Comparison of ENCODE assay signal across 7 mouse cellular contexts in the genomic region with DNA sequence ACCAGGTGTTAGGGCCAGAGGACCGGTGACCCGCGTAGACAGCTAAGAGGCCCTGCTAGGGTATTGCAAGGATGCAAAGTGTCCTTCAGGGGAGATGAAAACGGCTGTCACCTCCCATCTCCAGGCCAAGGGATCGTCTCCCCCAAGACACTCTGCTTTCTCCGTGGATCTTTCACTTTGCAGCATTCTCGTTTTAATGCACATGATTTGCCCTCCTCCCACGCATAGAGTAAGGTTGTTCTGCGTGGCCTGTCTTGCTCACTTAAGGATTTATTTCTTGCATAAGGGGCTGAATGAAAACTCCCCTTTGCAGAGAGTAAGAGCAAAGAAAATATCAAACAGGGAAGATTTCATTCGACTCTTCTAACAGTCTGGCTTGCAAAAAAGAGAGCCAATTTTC. TPM values are rescaled to one million over a fixed set of nuclear protein-coding genes. Genes with fewer than 3 reads are reported as not detected.
DNase-seq lines count a peak whose midpoint lies in the region; ATAC-seq and TF ChIP-seq lines count a peak whose summit lies in the region.

No protein-coding gene starts in this region.

- peak overlapping the region; percentile 65 for H3K4me3 ChIP-seq in lung, embryonic 14.5 days (ENCODE audit: low read depth, low read length)
- H3K4me3 ChIP-seq in forebrain, embryonic 16.5 days (replicated peaks; ENCODE audit: low read length): peak overlapping the region; percentile 42
- no peak overlapping the region for H3K4me3 ChIP-seq in liver, embryonic 14.5 days (ENCODE audit: insufficient read depth in 1 of 2, low read depth in 2 of 2, low read length in 2 of 2)
- peak overlapping the region; percentile 87 for H3K4me3 ChIP-seq in stomach, postnatal 0 days (ENCODE audit: low read depth, low read length)

- no peak for TF ChIP-seq EP300 in liver, embryonic 14.5 days (IDR thresholded peaks at IDR 0.05; ENCODE audit: low read depth)
- TF ChIP-seq EP300 in stomach, postnatal 0 days (optimal IDR thresholded peaks at IDR 0.05): no peak

- no peak for DNase-seq in lung, embryonic 14.5 days
- DNase-seq in lung, postnatal 10 days: no peak
- DNase-seq in liver, embryonic 14.5 days (ENCODE audit: low read depth in 3 of 3, low spot score in 3 of 3): no peak
- DNase-seq in stomach, postnatal 0 days (ENCODE audit: low spot score): no peak
- DNase-seq in frontal cortex, postnatal 14 days (ENCODE audit: low spot score in 2 of 2): no peak

- ATAC-seq in lung, embryonic 14.5 days (ENCODE audit: insufficient read depth): no peak
- ATAC-seq in forebrain, embryonic 16.5 days: no peak
- ATAC-seq in liver, embryonic 14.5 days (ENCODE audit: insufficient read depth): no peak
- no peak for ATAC-seq in stomach, postnatal 0 days (ENCODE audit: low FRiP score, low TSS enrichment)
- no peak for ATAC-seq in CD4-positive, CD25-positive, alpha-beta regulatory T cell, adult 4 months

- no peaks in the 10 kb centered on the region for H3K36me3 ChIP-seq in lung, embryonic 14.5 days (ENCODE audit: insufficient read depth)
- no peaks in the 10 kb centered on the region for H3K36me3 ChIP-seq in forebrain, embryonic 16.5 days (ENCODE audit: control insufficient read depth, insufficient read depth)
- H3K36me3 ChIP-seq in liver, embryonic 14.5 days (replicated peaks; ENCODE audit: control insufficient read depth, insufficient read depth, low read depth): no peaks in the 10 kb centered on the region
- H3K36me3 ChIP-seq in stomach, postnatal 0 days (ENCODE audit: control insufficient read depth, insufficient read depth, low read length): no peaks in the 10 kb centered on the region

- TF ChIP-seq CTCF in lung, embryonic 14.5 days (IDR thresholded peaks at IDR 0.05; ENCODE audit: low read depth): no peak
- no peak for TF ChIP-seq CTCF in liver, embryonic 14.5 days (IDR thresholded peaks at IDR 0.05; ENCODE audit: low read depth)
- no peak for TF ChIP-seq CTCF in stomach, postnatal 0 days (IDR thresholded peaks at IDR 0.05; ENCODE audit: low read depth)

- H3K4me1 ChIP-seq in lung, embryonic 14.5 days (ENCODE audit: insufficient read depth): no peaks in the 10 kb centered on the region
- peaks cover 37% of the 10 kb centered on the region for H3K4me1 ChIP-seq in forebrain, embryonic 16.5 days (replicated peaks; ENCODE audit: control insufficient read depth, insufficient read depth, low read length)
- no peaks in the 10 kb centered on the region for H3K4me1 ChIP-seq in liver, embryonic 14.5 days (replicated peaks; ENCODE audit: control insufficient read depth in 2 of 2, insufficient read depth in 2 of 2, low read length in 1 of 2)
- no peaks in the 10 kb centered on the region; the same call in 1 of the 2 replicates for H3K4me1 ChIP-seq in stomach, postnatal 0 days (replicated peaks; ENCODE audit: control insufficient read depth, insufficient read depth)

- H3K9ac ChIP-seq in lung, embryonic 14.5 days: no peak overlapping the region
- no peak overlapping the region for H3K9ac ChIP-seq in forebrain, embryonic 16.5 days (replicated peaks; ENCODE audit: low read depth, low read length)
- no peak overlapping the region for H3K9ac ChIP-seq in liver, embryonic 14.5 days (replicated peaks)
- no peak overlapping the region for H3K9ac ChIP-seq in stomach, postnatal 0 days (ENCODE audit: low read length)

- peak overlapping the region; percentile 99 for H3K4me2 ChIP-seq in lung, embryonic 14.5 days
- peak overlapping the region; percentile 71 for H3K4me2 ChIP-seq in forebrain, embryonic 16.5 days (ENCODE audit: low read length)
- H3K4me2 ChIP-seq in liver, embryonic 14.5 days (ENCODE audit: low read depth): peak overlapping the region; percentile 54
- H3K4me2 ChIP-seq in stomach, postnatal 0 days (replicated peaks; ENCODE audit: low read depth): peak overlapping the region; percentile 88

- peaks cover 48% of the 10 kb centered on the region for H3K27me3 ChIP-seq in lung, embryonic 14.5 days (ENCODE audit: insufficient read depth, low read length)
- H3K27me3 ChIP-seq in forebrain, embryonic 16.5 days (replicated peaks; ENCODE audit: control insufficient read depth, insufficient read depth, low read length): peaks cover 53% of the 10 kb centered on the region
- H3K27me3 ChIP-seq in liver, embryonic 14.5 days (ENCODE audit: control insufficient read depth, insufficient read depth, low read length): peaks cover 75% of the 10 kb centered on the region
- no peaks in the 10 kb centered on the region for H3K27me3 ChIP-seq in stomach, postnatal 0 days (ENCODE audit: control insufficient read depth, insufficient read depth, low read length)

- H3K9me3 ChIP-seq in lung, embryonic 14.5 days (ENCODE audit: low read depth, low read length): no peaks in the 10 kb centered on the region
- H3K9me3 ChIP-seq in forebrain, embryonic 16.5 days (ENCODE audit: control insufficient read depth, low read length): no peaks in the 10 kb centered on the region
- H3K9me3 ChIP-seq in liver, embryonic 14.5 days (ENCODE audit: control insufficient read depth, low read length): no peaks in the 10 kb centered on the region
- no peaks in the 10 kb centered on the region for H3K9me3 ChIP-seq in stomach, postnatal 0 days (ENCODE audit: control insufficient read depth, low read length)

- WGBS in lung, embryonic 14.5 days: 7% methylated on average over 10 of the region's 10 CpGs
- 8% methylated on average over 10 of the region's 10 CpGs for WGBS in forebrain, embryonic 16.5 days
- 7% methylated on average over 10 of the region's 10 CpGs for WGBS in liver, embryonic 14.5 days (ENCODE audit: insufficient replicate concordance)
- WGBS in stomach, postnatal 0 days: 26% methylated on average over 10 of the region's 10 CpGs

- no peak overlapping the region for H3K27ac ChIP-seq in lung, embryonic 14.5 days (ENCODE audit: low read depth)
- H3K27ac ChIP-seq in forebrain, embryonic 16.5 days (ENCODE audit: low read length): no peak overlapping the region
- no peak overlapping the region for H3K27ac ChIP-seq in liver, embryonic 14.5 days
- H3K27ac ChIP-seq in stomach, postnatal 0 days (replicated peaks): no peak overlapping the region

RNA-seq across cellular contexts. Expression of a gene that starts 0.6 kb away (rescaled TPM):
- polyA plus RNA-seq in lung, embryonic 14.5 days (2014; fragmentation: Nextera tagmentation; extraction: Ambion mirVana): 6.9 and 8.3 TPM in 2 replicates
- polyA plus RNA-seq in forebrain, embryonic 16.5 days (2015; fragmentation: Nextera tagmentation; extraction: Ambion mirVana): 0.98 and 1.0 TPM in 2 replicates
- 0.39 and 0.43 TPM in 2 replicates for polyA plus RNA-seq in liver, embryonic 14.5 days (2012; rRNA removed)
- 0.29 and 0.32 TPM in 2 replicates for polyA plus RNA-seq in liver, embryonic 14.5 days (2014; fragmentation: Nextera tagmentation; extraction: Ambion mirVana)
- 9.4 and 10.3 TPM in 2 replicates for polyA plus RNA-seq in stomach, postnatal 0 days (2015; fragmentation: Nextera tagmentation; extraction: Ambion mirVana)
- polyA plus RNA-seq in CD4-positive, CD25-positive, alpha-beta regulatory T cell, adult 4 months (2017; shearing (Covaris generic)): 1 to 10 TPM; 1.0 to 1.9 TPM

Comparison
In these comparisons a context has a peak if more than half of its experiments do, and no peak if none do; other contexts are left out.
1. H3K4me3 ChIP-seq: peak in lung, embryonic 14.5 days (single experiment), forebrain, embryonic 16.5 days (single experiment) and stomach, postnatal 0 days (single experiment); none in liver, embryonic 14.5 days (0 of 2).
2. Peak in every context shown above with its lines, with median percentiles within 50 percentile points of each other: H3K4me2 ChIP-seq.